Mouse (Mus musculus): ENCODE data around the gene Btbd17. TPM values are rescaled to one million over a fixed set of nuclear protein-coding genes. Genes with fewer than 3 reads are reported as not detected.

Btbd17 gene
- polyA plus RNA-seq, 1 experiment, result 0.52 TPM

GRCm38 (mm10) chr11:114789716-114790115 lies 6.0 kb downstream of the Btbd17 start:
- no peaks in the 10 kb centered on the region; the same call in 1 of the 2 replicates for H3K4me1 ChIP-seq (ENCODE audit: control insufficient read depth, insufficient read depth, insufficient read length, low read length)
- H3K4me3 ChIP-seq (ENCODE audit: low read depth, low read length), result no peak overlapping the region
- no peak for TF ChIP-seq CTCF (IDR thresholded peaks at IDR 0.05; ENCODE audit: extremely low read depth, insufficient read length, insufficient replicate concordance, low read depth, low read length)
- no peak for TF ChIP-seq POLR2A (IDR thresholded peaks at IDR 0.05; ENCODE audit: low read depth, low read length)
- H3K36me3 ChIP-seq (ENCODE audit: control insufficient read depth, insufficient read depth, low read length), result no peaks in the 10 kb centered on the region
- 60% methylated on average over 9 of the region's 9 CpGs for WGBS
- H3K27ac ChIP-seq (ENCODE audit: insufficient read depth, low read depth, low read length), result no peak overlapping the region
- H3K27me3 ChIP-seq (ENCODE audit: control insufficient read depth, insufficient read depth, low read length), result peaks cover 43% of the 10 kb centered on the region

- Histone ChIP-seq H3K4me1 (ENCODE audit: control insufficient read depth, insufficient read depth, insufficient read length, low read length) (no peaks in the 10 kb centered on the region; the same call in 1 of the 2 replicates), H3K27me3 (ENCODE audit: control insufficient read depth, insufficient read depth, low read length) (peaks cover 43% of the 10 kb centered on the region), H3K4me3 (ENCODE audit: low read depth, low read length) (no peak overlapping the region), H3K27ac (ENCODE audit: insufficient read depth, low read depth, low read length) (no peak overlapping the region), H3K36me3 (ENCODE audit: control insufficient read depth, insufficient read depth, low read length) (no peaks in the 10 kb centered on the region)
- WGBS, result 12% methylated on average over 30 of the region's 30 CpGs
- TF ChIP-seq POLR2A (IDR thresholded peaks at IDR 0.05; ENCODE audit: low read depth, low read length) (no peak), CTCF (IDR thresholded peaks at IDR 0.05; ENCODE audit: extremely low read depth, insufficient read length, insufficient replicate concordance, low read depth, low read length) (peak; percentile 85)
These were observed 6.6 kb downstream of the Btbd17 start for GRCm38 (mm10) chr11:114789061-114789714.

GRCm38 (mm10) chr11:114787611-114788010 lies 8.1 kb downstream of the Btbd17 start:
- WGBS, result 74% methylated on average over 3 of the region's 3 CpGs
- no peak for TF ChIP-seq POLR2A (IDR thresholded peaks at IDR 0.05; ENCODE audit: low read depth, low read length)
- TF ChIP-seq CTCF (IDR thresholded peaks at IDR 0.05; ENCODE audit: extremely low read depth, insufficient read length, insufficient replicate concordance, low read depth, low read length), result no peak
- H3K4me1 ChIP-seq (ENCODE audit: control insufficient read depth, insufficient read depth, insufficient read length, low read length), result no peaks in the 10 kb centered on the region; the same call in 1 of the 2 replicates
- H3K36me3 ChIP-seq (ENCODE audit: control insufficient read depth, insufficient read depth, low read length), result no peaks in the 10 kb centered on the region
- no peak overlapping the region for H3K27ac ChIP-seq (ENCODE audit: insufficient read depth, low read depth, low read length)
- H3K4me3 ChIP-seq (ENCODE audit: low read depth, low read length), result no peak overlapping the region
- H3K27me3 ChIP-seq (ENCODE audit: control insufficient read depth, insufficient read depth, low read length), result peaks cover 43% of the 10 kb centered on the region

- H3K4me1 ChIP-seq (ENCODE audit: control insufficient read depth, insufficient read depth, insufficient read length, low read length), result no peaks in the 10 kb centered on the region
- H3K27ac ChIP-seq (ENCODE audit: insufficient read depth, low read depth, low read length), result no peak overlapping the region
- H3K27me3 ChIP-seq (ENCODE audit: control insufficient read depth, insufficient read depth, low read length), result peaks cover 35% of the 10 kb centered on the region
- H3K36me3 ChIP-seq (ENCODE audit: control insufficient read depth, insufficient read depth, low read length), result no peaks in the 10 kb centered on the region
- no peak for TF ChIP-seq POLR2A (IDR thresholded peaks at IDR 0.05; ENCODE audit: low read depth, low read length)
- TF ChIP-seq CTCF (IDR thresholded peaks at IDR 0.05; ENCODE audit: extremely low read depth, insufficient read length, insufficient replicate concordance, low read depth, low read length), result no peak
- 3% methylated on average over 43 of the region's 43 CpGs for WGBS
- no peak overlapping the region for H3K4me3 ChIP-seq (ENCODE audit: low read depth, low read length)
These were observed 9.4 kb downstream of the Btbd17 start for GRCm38 (mm10) chr11:114786326-114786725.

- no peaks in the 10 kb centered on the region for H3K4me1 ChIP-seq (ENCODE audit: control insufficient read depth, insufficient read depth, insufficient read length, low read length)
- 47% methylated on average over 10 of the region's 10 CpGs for WGBS
- H3K27ac ChIP-seq (ENCODE audit: insufficient read depth, low read depth, low read length), result no peak overlapping the region
- H3K4me3 ChIP-seq (ENCODE audit: low read depth, low read length), result no peak overlapping the region
- no peak for TF ChIP-seq CTCF (IDR thresholded peaks at IDR 0.05; ENCODE audit: extremely low read depth, insufficient read length, insufficient replicate concordance, low read depth, low read length)
- no peak for TF ChIP-seq POLR2A (IDR thresholded peaks at IDR 0.05; ENCODE audit: low read depth, low read length)
- peaks cover 30% of the 10 kb centered on the region for H3K27me3 ChIP-seq (ENCODE audit: control insufficient read depth, insufficient read depth, low read length)
- H3K36me3 ChIP-seq (ENCODE audit: control insufficient read depth, insufficient read depth, low read length), result no peaks in the 10 kb centered on the region
These were observed 9.9 kb downstream of the Btbd17 start for GRCm38 (mm10) chr11:114785892-114786291.

- 41% methylated on average over 9 of the region's 9 CpGs for WGBS
These were observed 15.7 kb downstream of the Btbd17 start for GRCm38 (mm10) chr11:114780076-114780475.

GRCm38 (mm10) chr11:114771896-114772295 lies 23.8 kb downstream of the Btbd17 start:
- H3K36me3 ChIP-seq (ENCODE audit: control insufficient read depth, insufficient read depth, low read length), result no peaks in the 10 kb centered on the region
- TF ChIP-seq CTCF (IDR thresholded peaks at IDR 0.05; ENCODE audit: extremely low read depth, insufficient read length, insufficient replicate concordance, low read depth, low read length), result no peak
- no peak for TF ChIP-seq POLR2A (IDR thresholded peaks at IDR 0.05; ENCODE audit: low read depth, low read length)
- H3K4me3 ChIP-seq (ENCODE audit: low read depth, low read length), result no peak overlapping the region
- H3K4me1 ChIP-seq (ENCODE audit: control insufficient read depth, insufficient read depth, insufficient read length, low read length), result no peaks in the 10 kb centered on the region
- no peak overlapping the region for H3K27ac ChIP-seq (ENCODE audit: insufficient read depth, low read depth, low read length)
- H3K27me3 ChIP-seq (ENCODE audit: control insufficient read depth, insufficient read depth, low read length), result no peaks in the 10 kb centered on the region
- WGBS, result 33% methylated on average over 2 of the region's 2 CpGs

More at GRCm38 (mm10) chr11:114780076-114780475, 15.7 kb downstream of the Btbd17 start:
- Histone ChIP-seq H3K27ac (ENCODE audit: insufficient read depth, low read depth, low read length) (no peak overlapping the region), H3K36me3 (ENCODE audit: control insufficient read depth, insufficient read depth, low read length) (no peaks in the 10 kb centered on the region), H3K4me1 (ENCODE audit: control insufficient read depth, insufficient read depth, insufficient read length, low read length) (no peaks in the 10 kb centered on the region), H3K27me3 (ENCODE audit: control insufficient read depth, insufficient read depth, low read length) (no peaks in the 10 kb centered on the region), H3K4me3 (ENCODE audit: low read depth, low read length) (no peak overlapping the region)
- TF ChIP-seq CTCF (IDR thresholded peaks at IDR 0.05; ENCODE audit: extremely low read depth, insufficient read length, insufficient replicate concordance, low read depth, low read length) (no peak), POLR2A (IDR thresholded peaks at IDR 0.05; ENCODE audit: low read depth, low read length) (no peak)

Data from small intestine, adult 2 months (tissue).